Mouse (Mus musculus): ENCODE measurements around the gene Mrrf. TPM values are rescaled to one million over a fixed set of nuclear protein-coding genes. Genes with fewer than 3 reads are reported as not detected.
A peak's percentile ranks its signal among the peaks of the same experiment; 100 is the strongest.

Gene Mrrf
- polyA plus RNA-seq, 1 experiment = 24.5 TPM

- TF ChIP-seq CTCF (IDR thresholded peaks at IDR 0.05; ENCODE audit: insufficient read depth, low read length) = no peak
- TF ChIP-seq POLR2A (IDR thresholded peaks at IDR 0.05; ENCODE audit: borderline replicate concordance, extremely low read depth, low read depth, low read length) = no peak
- Histone ChIP-seq H3K4me1 (ENCODE audit: control insufficient read depth, insufficient read depth, low read length) (peaks cover 5% of the 10 kb centered on the region), H3K4me3 (replicated peaks; ENCODE audit: extremely low read depth, low read depth, low read length) (no peak overlapping the region)
- no peak for DNase-seq
- 55% methylated on average over 3 of the region's 3 CpGs for whole genome bisulfite sequencing
Measured at GRCm38 (mm10) chr2:36197021-36197420, 60.8 kb downstream of the Mrrf start.

DNA sequence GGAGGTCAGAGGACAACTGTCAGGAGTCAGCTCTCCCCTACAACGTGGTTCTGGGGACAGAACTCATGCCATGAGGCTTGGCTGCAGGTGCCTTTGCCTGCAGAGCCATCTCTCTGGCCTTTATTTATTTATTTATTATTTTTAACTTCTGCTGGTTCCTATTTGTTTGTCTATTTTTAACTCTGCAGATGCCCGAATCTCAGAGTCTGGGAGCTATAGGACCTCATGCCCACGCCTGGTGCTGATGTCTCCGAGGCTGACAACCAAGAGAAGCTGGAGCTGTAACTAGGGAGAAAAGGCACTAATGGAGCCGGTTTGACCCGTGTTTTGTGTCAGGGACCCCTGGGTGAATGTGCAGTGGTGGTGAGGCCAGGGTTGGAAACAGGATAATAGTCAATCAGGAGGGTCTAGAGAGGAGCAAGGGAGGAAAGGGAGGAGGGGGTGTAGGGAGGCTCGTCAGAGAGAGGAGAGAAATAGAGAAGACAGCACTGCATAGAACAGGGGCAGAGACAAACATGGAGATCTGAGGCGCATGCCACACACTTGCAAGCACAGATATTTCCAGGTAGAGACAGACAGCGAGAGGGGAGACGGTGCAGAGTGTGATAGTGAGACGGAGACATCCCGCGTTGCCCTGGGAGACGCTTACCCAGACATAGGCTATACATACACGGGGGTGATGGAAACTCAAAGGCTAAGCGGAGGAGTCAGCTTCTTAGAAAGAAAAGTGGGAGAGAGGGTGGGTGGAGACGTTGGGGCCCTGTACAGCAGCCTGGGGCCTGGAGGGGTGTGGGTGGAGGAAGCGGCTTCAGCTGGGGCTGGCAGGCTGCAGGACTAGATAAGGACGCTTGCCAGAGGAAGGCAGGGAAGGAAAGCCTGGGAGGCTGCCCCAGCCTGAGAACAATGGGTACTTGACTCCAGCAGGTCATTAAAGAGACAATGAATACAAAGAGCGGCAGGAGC lies 62.0 kb downstream of the Mrrf start:
- Histone ChIP-seq H3K4me1 (ENCODE audit: control insufficient read depth, insufficient read depth, low read length) (peaks cover 5% of the 10 kb centered on the region), H3K4me3 (replicated peaks; ENCODE audit: extremely low read depth, low read depth, low read length) (no peak overlapping the region)
- DNase-seq = no peak
- 39% methylated on average over 20 of the region's 20 CpGs for WGBS
- TF ChIP-seq CTCF (IDR thresholded peaks at IDR 0.05; ENCODE audit: insufficient read depth, low read length) (no peak), POLR2A (IDR thresholded peaks at IDR 0.05; ENCODE audit: borderline replicate concordance, extremely low read depth, low read depth, low read length) (no peak)

- no peak overlapping the region for H3K4me3 ChIP-seq (replicated peaks; ENCODE audit: extremely low read depth, low read depth, low read length)
- H3K4me1 ChIP-seq (ENCODE audit: control insufficient read depth, insufficient read depth, low read length) = peaks cover 9% of the 10 kb centered on the region
- WGBS = 50% methylated on average over 3 of the region's 3 CpGs
- TF ChIP-seq CTCF (IDR thresholded peaks at IDR 0.05; ENCODE audit: insufficient read depth, low read length) (no peak), POLR2A (IDR thresholded peaks at IDR 0.05; ENCODE audit: borderline replicate concordance, extremely low read depth, low read depth, low read length) (no peak)
- no peak for DNase-seq
Measured at GRCm38 (mm10) chr2:36198882-36199262, 62.7 kb downstream of the Mrrf start.

DNA sequence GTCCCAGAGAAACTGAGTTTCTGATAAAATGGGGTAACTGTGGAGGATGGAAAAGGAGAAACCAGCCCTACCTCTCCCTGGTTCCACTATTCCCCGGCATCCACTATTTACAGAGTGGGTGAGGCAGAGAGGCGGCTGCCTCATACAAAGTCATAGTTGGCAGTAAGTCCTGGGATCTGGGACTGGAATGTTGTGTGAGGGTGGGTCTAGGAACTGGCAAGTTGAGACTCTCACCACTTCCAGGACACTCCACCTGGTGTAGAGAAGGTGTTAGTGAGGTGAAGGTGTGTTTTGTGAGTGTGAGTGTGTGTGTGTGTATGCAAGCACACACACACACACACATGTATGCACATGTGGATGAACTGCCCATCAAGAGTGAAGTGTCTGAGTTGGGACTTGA lies 64.6 kb downstream of the Mrrf start:
- TF ChIP-seq CTCF (IDR thresholded peaks at IDR 0.05; ENCODE audit: insufficient read depth, low read length) (no peak), POLR2A (IDR thresholded peaks at IDR 0.05; ENCODE audit: borderline replicate concordance, extremely low read depth, low read depth, low read length) (no peak)
- H3K4me3 ChIP-seq (replicated peaks; ENCODE audit: extremely low read depth, low read depth, low read length) = no peak overlapping the region
- peaks cover 9% of the 10 kb centered on the region for H3K4me1 ChIP-seq (ENCODE audit: control insufficient read depth, insufficient read depth, low read length)
- no peak for DNase-seq
- 52% methylated on average over 2 of the region's 2 CpGs for WGBS

GRCm38 (mm10) chr2:36201756-36202610 lies 65.8 kb downstream of the Mrrf start:
- H3K4me3 ChIP-seq (replicated peaks; ENCODE audit: extremely low read depth, low read depth, low read length) = no peak overlapping the region
- WGBS = 40% methylated on average over 18 of the region's 18 CpGs
- TF ChIP-seq POLR2A (IDR thresholded peaks at IDR 0.05; ENCODE audit: borderline replicate concordance, extremely low read depth, low read depth, low read length) (no peak), CTCF (IDR thresholded peaks at IDR 0.05; ENCODE audit: insufficient read depth, low read length) (no peak)
- H3K4me1 ChIP-seq (ENCODE audit: control insufficient read depth, insufficient read depth, low read length) = peaks cover 9% of the 10 kb centered on the region
- DNase-seq = no peak

- TF ChIP-seq CTCF (IDR thresholded peaks at IDR 0.05; ENCODE audit: insufficient read depth, low read length) (no peak), POLR2A (IDR thresholded peaks at IDR 0.05; ENCODE audit: borderline replicate concordance, extremely low read depth, low read depth, low read length) (no peak)
- peaks cover 9% of the 10 kb centered on the region for H3K4me1 ChIP-seq (ENCODE audit: control insufficient read depth, insufficient read depth, low read length)
- no peak for DNase-seq
- whole genome bisulfite sequencing = 32% methylated on average over 5 of the region's 5 CpGs
- no peak overlapping the region for H3K4me3 ChIP-seq (replicated peaks; ENCODE audit: extremely low read depth, low read depth, low read length)
Measured at GRCm38 (mm10) chr2:36202611-36202880, 66.4 kb downstream of the Mrrf start.

DNA sequence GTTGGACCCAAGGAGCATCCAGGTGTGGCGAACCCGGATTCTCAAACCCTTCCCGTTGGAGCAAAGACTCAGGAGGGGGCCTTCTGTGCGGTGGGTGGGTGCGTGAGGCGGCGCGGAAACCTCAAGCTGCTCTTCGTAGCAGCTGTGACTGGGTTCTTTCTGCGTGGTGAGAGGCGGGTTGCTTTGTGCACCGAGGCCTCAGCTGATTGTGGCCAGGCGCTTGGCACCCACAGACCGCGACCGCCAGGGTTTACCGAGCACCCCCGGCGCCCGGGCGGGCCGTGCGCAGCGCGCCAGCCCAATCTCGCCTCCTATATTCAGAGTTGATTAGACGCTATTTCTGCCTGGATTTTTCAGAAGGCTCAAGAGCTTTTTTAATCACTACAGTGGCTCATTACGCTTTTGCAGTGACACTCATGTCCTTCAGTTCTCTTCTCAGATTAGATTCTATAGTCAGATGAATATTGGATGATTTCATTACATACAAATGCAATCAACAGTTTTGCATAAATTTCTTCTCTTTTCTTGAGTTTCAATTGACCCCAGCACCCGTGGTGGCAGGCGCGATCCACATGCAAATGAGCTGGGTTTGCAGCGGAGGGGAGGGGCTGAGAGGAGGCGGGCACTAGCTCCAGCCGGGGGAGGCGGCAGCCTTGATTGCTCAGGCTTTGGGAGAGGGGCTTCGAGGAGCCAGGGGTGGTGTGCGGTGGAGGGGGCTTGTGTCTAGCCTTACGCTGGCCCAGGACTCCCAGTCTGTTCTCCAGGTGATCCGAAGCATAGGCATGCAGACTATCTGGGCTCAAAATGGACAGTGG lies 67.0 kb downstream of the Mrrf start:
- peak; percentile 29 for DNase-seq
- Histone ChIP-seq H3K4me3 (replicated peaks; ENCODE audit: extremely low read depth, low read depth, low read length) (peak overlapping the region; percentile 11), H3K4me1 (ENCODE audit: control insufficient read depth, insufficient read depth, low read length) (peaks cover 9% of the 10 kb centered on the region)
- TF ChIP-seq POLR2A (IDR thresholded peaks at IDR 0.05; ENCODE audit: borderline replicate concordance, extremely low read depth, low read depth, low read length) (no peak), CTCF (IDR thresholded peaks at IDR 0.05; ENCODE audit: insufficient read depth, low read length) (no peak)
- 9% methylated on average over 39 of the region's 39 CpGs for WGBS

DNA sequence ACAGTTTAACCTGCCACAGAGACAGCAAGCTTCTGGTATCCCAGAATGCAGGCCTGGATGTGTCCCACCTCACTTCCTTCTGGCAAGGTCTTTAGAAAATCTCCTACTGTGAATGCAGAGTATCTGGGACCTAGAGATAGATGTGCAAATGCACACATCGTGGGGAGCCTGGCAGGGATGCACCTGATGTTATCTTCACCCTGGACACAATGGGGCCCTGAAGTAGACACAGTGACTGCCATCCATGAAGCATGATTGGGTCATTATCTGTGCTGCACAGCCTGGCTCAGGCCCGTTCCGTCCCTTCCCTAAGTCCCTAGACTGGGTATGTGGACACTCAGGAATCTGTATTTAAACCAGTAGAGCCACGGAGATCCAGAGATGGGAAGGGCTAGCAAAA lies 68.4 kb downstream of the Mrrf start:
- WGBS = 61% methylated on average over 4 of the region's 4 CpGs
- Histone ChIP-seq H3K4me3 (replicated peaks; ENCODE audit: extremely low read depth, low read depth, low read length) (no peak overlapping the region), H3K4me1 (ENCODE audit: control insufficient read depth, insufficient read depth, low read length) (0 out of 2 replicates have a peak, but pooled peaks cover 4% of the 10 kb centered on the region)
- TF ChIP-seq POLR2A (IDR thresholded peaks at IDR 0.05; ENCODE audit: borderline replicate concordance, extremely low read depth, low read depth, low read length) = no peak
- no peak for TF ChIP-seq CTCF (IDR thresholded peaks at IDR 0.05; ENCODE audit: insufficient read depth, low read length)
- no peak for DNase-seq

GRCm38 (mm10) chr2:36207071-36207470 lies 70.9 kb downstream of the Mrrf start:
- WGBS = 87% methylated on average over 11 of the region's 11 CpGs
- DNase-seq = no peak
- TF ChIP-seq CTCF (IDR thresholded peaks at IDR 0.05; ENCODE audit: insufficient read depth, low read length) (no peak), POLR2A (IDR thresholded peaks at IDR 0.05; ENCODE audit: borderline replicate concordance, extremely low read depth, low read depth, low read length) (no peak)
- Histone ChIP-seq H3K4me3 (replicated peaks; ENCODE audit: extremely low read depth, low read depth, low read length) (no peak overlapping the region), H3K4me1 (ENCODE audit: control insufficient read depth, insufficient read depth, low read length) (0 out of 2 replicates have a peak, but pooled peaks cover 4% of the 10 kb centered on the region)
